Mouse (Mus musculus) limb, embryonic 12.5 days (tissue): ENCODE data around the gene Gm9844. TPM values are rescaled to one million over a fixed set of nuclear protein-coding genes. Genes with fewer than 3 reads are reported as not detected.

ENCODE experiments used
- ATAC-seq: fragments of 200-750 bp; cut with Nextera tagmentation; 2 replicates; pipeline ENCODE4 v1.8.0; 2017; ENCODE audit warnings: low read depth, moderate TSS enrichment; ENCODE audit not compliant: insufficient number of reproducible peaks, insufficient read depth, low FRiP score, low TSS enrichment
- H3K27ac ChIP-seq: fragments of 300-500 bp; sonication (generic); 2 replicates; pipeline ENCODE4 v1.5.1; 2016; ENCODE audit warnings: mild to moderate bottlenecking, moderate library complexity
- H3K27me3 ChIP-seq: fragments of 300-500 bp; sonication (generic); 2 replicates; pipeline ENCODE4 v1.6.1; 2016; ENCODE audit warnings: mild to moderate bottlenecking, moderate library complexity
- H3K36me3 ChIP-seq: fragments of 300-500 bp; sonication (generic); 2 replicates; pipeline ENCODE4 v1.6.1; 2016; ENCODE audit warnings: mild to moderate bottlenecking, moderate library complexity
- H3K4me1 ChIP-seq: fragments of 300-500 bp; sonication (generic); replicated peaks from 2 replicates; pipeline ENCODE4 v1.6.1; 2016
- H3K4me2 ChIP-seq: fragments of 300-500 bp; sonication (generic); 2 replicates; pipeline ENCODE4 v1.6.1; 2016; ENCODE audit warnings: mild to moderate bottlenecking, moderate library complexity
- H3K4me3 ChIP-seq: fragments of 300-500 bp; sonication (generic); replicated peaks from 2 replicates; pipeline ENCODE4 v1.5.1; 2016; ENCODE audit warnings: mild to moderate bottlenecking
- H3K9ac ChIP-seq: fragments of 300-500 bp; sonication (generic); replicated peaks from 2 replicates; pipeline ENCODE4 v1.6.1; 2016; ENCODE audit warnings: mild to moderate bottlenecking, moderate library complexity
- H3K9me3 ChIP-seq: fragments of 300-500 bp; sonication (generic); 2 replicates; pipeline ENCODE4 v1.6.1; 2016; ENCODE audit warnings: mild to moderate bottlenecking, moderate library complexity
- WGBS: fragments of 180-500 bp; shearing (Covaris S2); methylation state at CpG from one replicate; pipeline ENCODE4 v1.1.7; 2016; 5-methylcytosine and 5-hydroxymethylcytosine counted together
- polyA plus RNA-seq: library from polyadenylated mRNA; unstranded; fragments of >200 nt; fragmentation: Nextera tagmentation; extraction: Ambion mirVana; gene quantifications from 2 replicates; pipeline ENCODE4 v1.2.1, GENCODE M21; 2016

The Gm9844 gene
- polyA plus RNA-seq, 1 experiment from 2014 or later: 22.2 TPM

DNA sequence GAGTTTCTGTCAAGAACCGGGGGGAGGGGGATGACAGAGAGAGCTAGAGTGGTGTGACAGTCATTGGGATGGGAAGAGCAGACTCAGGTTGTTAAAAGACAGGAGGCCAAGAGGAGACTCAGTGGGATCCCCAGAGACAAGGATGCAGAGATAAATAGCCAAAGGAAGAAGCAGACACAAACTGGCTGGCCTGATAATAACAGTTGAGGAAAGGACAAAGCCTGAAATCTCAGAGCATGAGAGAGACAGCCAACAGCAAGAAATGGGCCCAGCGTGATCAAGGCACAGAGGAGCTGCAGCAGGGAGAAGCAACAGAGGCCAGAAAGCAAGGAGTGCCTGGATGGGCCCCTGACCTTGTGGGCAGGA is 40.2 kb downstream of the Gm9844 start:
- no peaks in the 10 kb centered on the region for H3K27me3 ChIP-seq
- H3K9me3 ChIP-seq: no peaks in the 10 kb centered on the region
- H3K9ac ChIP-seq: peak overlapping the region; percentile 83
- peaks cover 42% of the 10 kb centered on the region for H3K4me1 ChIP-seq
- peak overlapping the region; percentile 74 for H3K4me3 ChIP-seq
- 55% methylated on average over 2 of the region's 2 CpGs for WGBS
- no peaks in the 10 kb centered on the region for H3K36me3 ChIP-seq
- ATAC-seq: no peak
- peak overlapping the region; percentile 86 for H3K27ac ChIP-seq
- H3K4me2 ChIP-seq: peak overlapping the region; percentile 88

DNA sequence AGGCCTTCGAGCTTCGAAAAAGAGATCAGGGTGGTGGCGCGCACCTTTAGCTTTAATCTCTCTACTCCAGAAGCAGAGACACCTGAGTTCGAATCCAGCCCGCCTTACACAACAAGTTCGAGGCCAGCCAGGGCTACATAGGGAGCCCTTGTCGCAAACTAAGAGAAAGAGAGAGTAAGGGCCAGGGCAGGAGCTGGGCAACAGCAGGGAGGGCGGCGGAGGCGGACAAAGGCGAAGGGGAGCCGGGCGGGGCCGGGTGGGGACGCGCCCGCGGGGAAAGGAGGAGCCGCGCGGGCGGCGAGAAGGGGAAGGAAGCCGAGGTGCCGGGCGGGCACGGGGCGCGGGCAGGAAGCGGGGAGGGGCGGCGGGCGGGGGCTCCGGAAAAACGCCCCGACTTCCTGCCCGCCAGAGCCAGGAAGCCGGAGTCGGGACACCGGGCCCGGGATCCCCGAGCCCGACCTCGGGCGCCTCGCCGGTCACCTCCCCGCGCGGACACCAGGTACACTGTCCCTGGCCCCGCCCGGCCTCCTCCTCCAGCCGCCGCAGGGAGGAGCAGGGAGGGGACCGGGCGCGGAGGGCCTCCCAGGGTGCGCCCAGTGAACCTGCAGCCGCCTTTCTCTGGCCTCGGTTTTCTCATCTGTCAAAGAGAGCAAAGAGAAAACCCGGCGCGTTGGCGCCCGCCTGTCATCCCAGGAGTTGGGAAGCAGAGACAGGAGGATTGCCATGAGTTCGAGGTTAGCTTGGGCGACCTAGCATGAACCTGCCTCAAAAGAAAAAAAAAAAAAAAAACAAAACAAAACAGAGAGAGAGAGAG is 40.8 kb downstream of the Gm9844 start, which contains the start of gene Arhgef1:
Gene Arhgef1 (plus strand): TSS at position 283 of the 814 bp plus-strand sequence.
- Histone ChIP-seq H3K27ac (peak within 1 kb of the TSS; percentile 86), H3K27me3 (no peaks in the 10 kb centered on the region), H3K9ac (peak within 1 kb of the TSS; percentile 83), H3K4me2 (peak within 1 kb of the TSS; percentile 88), H3K4me3 (peak within 1 kb of the TSS; percentile 74), H3K36me3 (peaks cover 3% of the 10 kb centered on the region; the same call in 1 of the 2 replicates), H3K4me1 (peaks cover 46% of the 10 kb centered on the region), H3K9me3 (no peaks in the 10 kb centered on the region)
- no peak for ATAC-seq
- WGBS: 7% methylated on average over 52 of the region's 68 CpGs

DNA sequence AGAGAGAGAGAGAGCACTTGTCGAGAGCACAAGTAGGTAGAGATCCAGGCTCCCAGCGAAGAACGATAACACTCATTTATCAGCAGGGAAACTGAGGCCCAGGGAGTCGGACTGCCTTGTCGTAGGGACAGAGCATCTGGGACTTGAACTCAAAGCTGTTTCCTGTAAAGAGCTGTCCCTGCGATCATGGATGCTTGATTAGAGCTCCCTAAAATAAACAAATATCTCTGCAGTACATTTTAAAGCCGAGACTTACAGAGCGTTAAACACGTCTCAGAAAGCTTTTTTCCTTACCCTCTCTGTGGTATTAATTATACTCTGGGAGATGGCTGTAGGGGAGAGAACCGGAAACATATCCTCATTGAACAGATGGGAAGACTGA is 41.4 kb downstream of the Gm9844 start:
- ATAC-seq: no peak
- Histone ChIP-seq H3K27me3 (no peaks in the 10 kb centered on the region), H3K27ac (peak overlapping the region; percentile 86), H3K9ac (peak overlapping the region; percentile 83), H3K4me3 (peak overlapping the region; percentile 74), H3K9me3 (no peaks in the 10 kb centered on the region), H3K36me3 (peaks cover 9% of the 10 kb centered on the region; the same call in 1 of the 2 replicates), H3K4me2 (peak overlapping the region; percentile 88), H3K4me1 (peaks cover 51% of the 10 kb centered on the region)
- 46% methylated on average over 10 of the region's 10 CpGs for WGBS

DNA sequence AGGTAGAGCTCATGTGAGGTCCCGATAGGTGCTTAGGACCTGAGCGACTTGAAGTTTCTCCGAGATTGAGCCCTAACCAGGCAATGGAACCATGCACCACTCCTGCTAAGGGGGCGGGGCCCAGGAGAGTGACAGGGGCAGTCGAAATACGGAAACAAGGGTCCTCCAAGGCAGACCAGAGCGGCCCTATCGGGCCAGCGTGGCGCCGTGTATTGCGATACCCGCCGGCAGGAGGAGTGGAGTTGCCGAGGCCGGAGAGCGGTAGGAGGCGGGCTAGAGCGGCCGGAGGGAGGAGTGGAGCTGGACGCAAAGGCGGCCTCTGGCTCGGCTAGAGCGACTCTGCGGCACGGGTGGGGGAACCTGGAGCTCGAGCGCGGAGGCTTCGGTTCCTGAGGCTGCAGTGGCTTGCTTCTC is 42.1 kb downstream of the Gm9844 start:
- no peaks in the 10 kb centered on the region for H3K9me3 ChIP-seq
- peaks cover 16% of the 10 kb centered on the region; the same call in 1 of the 2 replicates for H3K36me3 ChIP-seq
- peak overlapping the region; percentile 71 for H3K9ac ChIP-seq
- H3K27ac ChIP-seq: peak overlapping the region; percentile 86
- H3K4me1 ChIP-seq: peaks cover 55% of the 10 kb centered on the region
- ATAC-seq: peak; percentile 93
- H3K27me3 ChIP-seq: no peaks in the 10 kb centered on the region
- WGBS: under 1% methylated on average over 30 of the region's 30 CpGs
- H3K4me2 ChIP-seq: peak overlapping the region; percentile 88
- peak overlapping the region; percentile 74 for H3K4me3 ChIP-seq

DNA sequence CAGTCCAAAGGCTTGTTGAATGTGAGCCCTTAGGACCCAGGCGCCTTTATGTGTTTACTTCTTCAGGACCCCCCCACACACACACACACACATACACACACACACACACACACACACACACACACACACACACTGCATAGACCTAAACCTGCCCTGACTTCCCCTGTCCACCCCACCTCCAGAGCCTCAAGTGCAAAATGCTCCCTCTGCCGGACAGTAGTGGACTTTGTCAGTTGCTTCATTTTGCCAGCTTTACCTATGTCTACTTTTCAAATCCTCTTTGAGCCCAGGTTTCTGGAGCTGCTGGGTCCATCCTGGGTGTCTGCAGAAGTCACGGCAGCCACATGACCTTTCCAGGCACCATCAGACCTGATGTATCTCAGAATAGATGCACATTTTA is 42.9 kb downstream of the Gm9844 start:
- Histone ChIP-seq H3K9ac (peak overlapping the region; percentile 71; the same call in 1 of the 2 replicates), H3K9me3 (no peaks in the 10 kb centered on the region), H3K4me3 (peak overlapping the region; percentile 74), H3K27me3 (no peaks in the 10 kb centered on the region), H3K36me3 (peaks cover 23% of the 10 kb centered on the region; the same call in 1 of the 2 replicates), H3K4me1 (peaks cover 55% of the 10 kb centered on the region), H3K27ac (peak overlapping the region; percentile 80), H3K4me2 (peak overlapping the region; percentile 88)
- WGBS: 22% methylated on average over 3 of the region's 3 CpGs
- no peak for ATAC-seq

DNA sequence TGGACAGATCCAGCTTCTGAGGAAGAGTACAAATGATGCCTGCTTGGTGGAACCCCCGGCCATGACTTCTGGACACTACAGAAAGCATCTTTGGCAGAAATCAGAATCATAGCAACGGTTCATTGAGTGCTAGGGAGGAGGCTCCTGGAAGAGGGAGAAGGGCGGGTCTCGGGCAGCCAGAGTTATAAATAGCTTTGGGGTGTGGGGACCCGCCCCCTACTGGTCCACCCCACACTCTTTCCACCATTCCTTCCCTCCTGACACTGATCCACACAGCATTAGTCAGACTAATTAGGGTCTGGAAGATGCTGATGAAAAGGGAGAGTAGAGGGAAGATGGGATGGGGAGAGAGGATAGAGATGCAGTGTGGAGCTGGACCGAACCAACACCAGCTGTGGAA is 44.5 kb downstream of the Gm9844 start:
- no peaks in the 10 kb centered on the region for H3K27me3 ChIP-seq
- H3K9me3 ChIP-seq: no peaks in the 10 kb centered on the region
- peak overlapping the region; percentile 22; the same call in 1 of the 2 replicates for H3K4me3 ChIP-seq
- no peak for ATAC-seq
- peak overlapping the region; percentile 43 for H3K4me2 ChIP-seq
- H3K4me1 ChIP-seq: peaks cover 55% of the 10 kb centered on the region
- peak overlapping the region; percentile 32; the same call in 1 of the 2 replicates for H3K9ac ChIP-seq
- peaks cover 34% of the 10 kb centered on the region for H3K36me3 ChIP-seq
- H3K27ac ChIP-seq: peak overlapping the region; percentile 83
- WGBS: 28% methylated on average over 6 of the region's 6 CpGs

DNA sequence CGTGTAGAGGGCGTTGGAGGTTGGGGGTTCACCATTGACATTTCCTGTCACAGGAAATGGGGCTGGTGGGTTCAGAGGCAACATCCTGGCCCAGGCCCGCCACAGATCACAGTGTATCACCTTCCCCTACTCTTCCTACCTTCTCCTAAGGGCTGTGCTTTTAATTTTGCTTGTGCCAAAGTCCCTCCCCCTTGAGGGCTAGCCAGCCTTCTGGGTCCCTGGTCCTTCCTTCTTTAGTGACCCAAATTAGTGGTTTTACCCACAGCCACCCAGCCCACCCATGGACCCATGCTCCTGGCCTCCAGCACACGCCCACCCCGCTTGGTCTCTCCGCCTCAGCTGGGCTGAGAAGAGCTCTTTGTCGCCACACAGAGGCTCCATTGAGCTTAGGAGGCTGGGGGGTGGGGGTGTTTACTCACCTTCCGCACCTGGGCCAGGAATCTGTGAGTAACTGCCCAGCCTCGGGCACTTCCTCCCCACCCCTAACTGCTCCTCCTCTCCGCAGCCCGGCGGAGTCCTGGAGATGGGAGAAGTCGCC is 45.3 kb downstream of the Gm9844 start:
- 11% methylated on average over 13 of the region's 13 CpGs for WGBS
- Histone ChIP-seq H3K4me3 (peak overlapping the region; percentile 22), H3K4me2 (peak overlapping the region; percentile 43), H3K9ac (peak overlapping the region; percentile 32; the same call in 1 of the 2 replicates), H3K27me3 (no peaks in the 10 kb centered on the region), H3K4me1 (peaks cover 51% of the 10 kb centered on the region), H3K9me3 (no peaks in the 10 kb centered on the region), H3K27ac (peak overlapping the region; percentile 83), H3K36me3 (peaks cover 41% of the 10 kb centered on the region)
- ATAC-seq: no peak

Other genes starting within 250 kb of the Gm9844 start
- gene Lypd3, start 225.7 kb upstream of the Gm9844 start, polyA plus RNA-seq: 3.1 and 3.3 TPM in 2 replicates
- not detected in 2 replicates for gene Tex101, start 185.5 kb upstream of the Gm9844 start, polyA plus RNA-seq
- not detected in 2 replicates for gene BC049730, start 153.0 kb upstream of the Gm9844 start, polyA plus RNA-seq
- not detected in 2 replicates for gene Gm4763, start 135.3 kb upstream of the Gm9844 start, polyA plus RNA-seq
- gene Cd177, start 101.9 kb upstream of the Gm9844 start, polyA plus RNA-seq: not detected in 2 replicates
- gene Ceacam10, start 85.0 kb upstream of the Gm9844 start, polyA plus RNA-seq: not detected in 2 replicates
- not detected in 2 replicates for gene Lypd4, start 7.7 kb downstream of the Gm9844 start, polyA plus RNA-seq
- not detected in 2 replicates for gene Dmrtc2, start 7.8 kb downstream of the Gm9844 start, polyA plus RNA-seq
- 2,324 and 2,343 TPM in 2 replicates for gene Rps19, start 22.2 kb downstream of the Gm9844 start, polyA plus RNA-seq
- 0.51 and 0.86 TPM in 2 replicates for gene Cd79a, start 35.2 kb downstream of the Gm9844 start, polyA plus RNA-seq
- 119 and 126 TPM in 2 replicates for gene Arhgef1, start 40.7 kb downstream of the Gm9844 start, polyA plus RNA-seq
- not detected in 2 replicates for gene Gm4881, start 82.3 kb downstream of the Gm9844 start, polyA plus RNA-seq
- gene Rabac1, start 110.5 kb downstream of the Gm9844 start, polyA plus RNA-seq: 88.0 and 91.1 TPM in 2 replicates
- 0.38 and 0.59 TPM in 2 replicates for gene Atp1a3, start 143.7 kb downstream of the Gm9844 start, polyA plus RNA-seq
- 12.4 and 15.0 TPM in 2 replicates for gene Grik5, start 210.1 kb downstream of the Gm9844 start, polyA plus RNA-seq
- 39.5 and 40.9 TPM in 2 replicates for gene Zfp574, start 210.4 kb downstream of the Gm9844 start, polyA plus RNA-seq